Mouse (Mus musculus) midbrain, embryonic 15.5 days (tissue): Measurements from ENCODE around the gene Ephb1. TPM values are rescaled to one million over a fixed set of nuclear protein-coding genes. Genes with fewer than 3 reads are reported as not detected.

ENCODE experiments used
- ATAC-seq: fragments of 200-750 bp; cut with Nextera tagmentation; replicated peaks from 2 replicates; pipeline ENCODE4 v1.8.0; 2017; ENCODE audit warnings: moderate TSS enrichment
- H3K27ac ChIP-seq: fragments of 300-500 bp; sonication (generic); 2 replicates; pipeline ENCODE4 v1.5.1; 2015; ENCODE audit warnings: mild to moderate bottlenecking, inconsistent platforms
- H3K27me3 ChIP-seq: fragments of 300-500 bp; sonication (generic); replicated peaks from 2 replicates; pipeline ENCODE4 v1.6.1; 2015; ENCODE audit warnings: inconsistent platforms
- H3K36me3 ChIP-seq: fragments of 300-500 bp; sonication (generic); replicated peaks from 2 replicates; pipeline ENCODE4 v1.6.1; 2015; ENCODE audit warnings: inconsistent platforms
- H3K4me1 ChIP-seq: fragments of 300-500 bp; sonication (generic); 2 replicates; pipeline ENCODE4 v1.6.1; 2015; ENCODE audit warnings: inconsistent platforms
- H3K4me2 ChIP-seq: fragments of 300-500 bp; sonication (generic); 2 replicates; pipeline ENCODE4 v1.6.1; 2015; ENCODE audit warnings: inconsistent platforms, mild to moderate bottlenecking, moderate library complexity
- H3K4me3 ChIP-seq: fragments of 300-500 bp; sonication (generic); 2 replicates; pipeline ENCODE4 v1.5.1; 2015; ENCODE audit warnings: mild to moderate bottlenecking, inconsistent platforms
- H3K9ac ChIP-seq: fragments of 300-500 bp; sonication (generic); 2 replicates; pipeline ENCODE4 v1.6.1; 2015; ENCODE audit warnings: mild to moderate bottlenecking, inconsistent platforms
- H3K9me3 ChIP-seq: fragments of 300-500 bp; sonication (generic); 2 replicates; pipeline ENCODE4 v1.6.1; 2016; ENCODE audit warnings: inconsistent platforms
- WGBS: fragments of 180-500 bp; shearing (Covaris S2); methylation state at CpG from one replicate; pipeline ENCODE4 v1.1.7; 2015; ENCODE audit warnings: mixed read lengths; 5-methylcytosine and 5-hydroxymethylcytosine counted together
- polyA plus RNA-seq: library from polyadenylated mRNA; unstranded; fragments of >200 nt; fragmentation: Nextera tagmentation; extraction: Ambion mirVana; gene quantifications from 2 replicates; pipeline ENCODE4 v1.2.1, GENCODE M21; 2015

Gene Ephb1
- polyA plus RNA-seq, 1 experiment from 2014 or later, result 90.2 TPM

- Histone ChIP-seq H3K9me3 (no peaks in the 10 kb centered on the region), H3K4me1 (peaks cover 20% of the 10 kb centered on the region), H3K36me3 (no peaks in the 10 kb centered on the region), H3K27me3 (no peaks in the 10 kb centered on the region; the same call in 1 of the 2 replicates), H3K4me2 (no peak overlapping the region), H3K27ac (no peak overlapping the region), H3K4me3 (no peak overlapping the region), H3K9ac (no peak overlapping the region)
- 95% methylated on average over 5 of the region's 5 CpGs for WGBS
- ATAC-seq, result no peak
Measured at GRCm38 (mm10) chr9:102256407-102256806, 98.1 kb downstream of the Ephb1 start.

GRCm38 (mm10) chr9:102255803-102256202 lies 98.7 kb downstream of the Ephb1 start:
- ATAC-seq, result no peak
- H3K4me3 ChIP-seq, result no peak overlapping the region
- no peak overlapping the region for H3K9ac ChIP-seq
- no peak overlapping the region for H3K4me2 ChIP-seq
- no peaks in the 10 kb centered on the region for H3K9me3 ChIP-seq
- H3K27me3 ChIP-seq, result no peaks in the 10 kb centered on the region; the same call in 1 of the 2 replicates
- H3K4me1 ChIP-seq, result peaks cover 14% of the 10 kb centered on the region; the same call in 1 of the 2 replicates
- H3K36me3 ChIP-seq, result no peaks in the 10 kb centered on the region
- 85% methylated on average over 6 of the region's 6 CpGs for WGBS
- no peak overlapping the region for H3K27ac ChIP-seq

GRCm38 (mm10) chr9:102249124-102249816 lies 105.2 kb downstream of the Ephb1 start:
- Histone ChIP-seq H3K9ac (no peak overlapping the region), H3K36me3 (no peaks in the 10 kb centered on the region), H3K27ac (peak overlapping the region; percentile 37), H3K4me1 (peaks cover 34% of the 10 kb centered on the region), H3K27me3 (no peaks in the 10 kb centered on the region; the same call in 1 of the 2 replicates), H3K4me2 (no peak overlapping the region), H3K4me3 (no peak overlapping the region), H3K9me3 (no peaks in the 10 kb centered on the region)
- ATAC-seq, result no peak
- WGBS, result 13% methylated on average over 9 of the region's 9 CpGs

GRCm38 (mm10) chr9:102245551-102245950 lies 108.9 kb downstream of the Ephb1 start:
- WGBS, result 58% methylated on average over 7 of the region's 7 CpGs
- Histone ChIP-seq H3K9ac (no peak overlapping the region), H3K4me2 (no peak overlapping the region)

GRCm38 (mm10) chr9:102243296-102243695 lies 111.2 kb downstream of the Ephb1 start:
- H3K27ac ChIP-seq, result peak overlapping the region; percentile 41
- peak; percentile 85 for ATAC-seq
- peaks cover 44% of the 10 kb centered on the region for H3K4me1 ChIP-seq

More at GRCm38 (mm10) chr9:102245551-102245950, 108.9 kb downstream of the Ephb1 start:
- Histone ChIP-seq H3K27ac (0 out of 2 replicates have a peak overlapping the region, but pooled peaks have one; percentile 4), H3K4me3 (no peak overlapping the region), H3K4me1 (peaks cover 57% of the 10 kb centered on the region), H3K9me3 (no peaks in the 10 kb centered on the region), H3K27me3 (no peaks in the 10 kb centered on the region), H3K36me3 (no peaks in the 10 kb centered on the region)
- ATAC-seq, result no peak

GRCm38 (mm10) chr9:102241546-102241945 lies 112.9 kb downstream of the Ephb1 start:
- no peaks in the 10 kb centered on the region for H3K27me3 ChIP-seq
- no peak overlapping the region for H3K4me2 ChIP-seq
- no peaks in the 10 kb centered on the region for H3K9me3 ChIP-seq
- no peak overlapping the region for H3K27ac ChIP-seq
- ATAC-seq, result no peak
- peaks cover 36% of the 10 kb centered on the region for H3K4me1 ChIP-seq
- no peak overlapping the region for H3K9ac ChIP-seq
- H3K4me3 ChIP-seq, result no peak overlapping the region
- H3K36me3 ChIP-seq, result no peaks in the 10 kb centered on the region
- 73% methylated on average over 2 of the region's 2 CpGs for WGBS

More at GRCm38 (mm10) chr9:102243296-102243695, 111.2 kb downstream of the Ephb1 start:
- Histone ChIP-seq H3K4me2 (peak overlapping the region; percentile 0; the same call in 1 of the 2 replicates), H3K36me3 (no peaks in the 10 kb centered on the region), H3K4me3 (no peak overlapping the region), H3K9me3 (no peaks in the 10 kb centered on the region), H3K27me3 (no peaks in the 10 kb centered on the region), H3K9ac (no peak overlapping the region)
- WGBS, result 10% methylated on average over 7 of the region's 7 CpGs

- Histone ChIP-seq H3K9ac (no peak overlapping the region), H3K4me3 (no peak overlapping the region), H3K27me3 (no peaks in the 10 kb centered on the region), H3K27ac (no peak overlapping the region), H3K4me2 (no peak overlapping the region), H3K9me3 (no peaks in the 10 kb centered on the region), H3K4me1 (peaks cover 34% of the 10 kb centered on the region), H3K36me3 (no peaks in the 10 kb centered on the region)
- no peak for ATAC-seq
- 80% methylated on average over 4 of the region's 4 CpGs for WGBS
Measured at GRCm38 (mm10) chr9:102240215-102240614, 114.3 kb downstream of the Ephb1 start.

GRCm38 (mm10) chr9:102235444-102235951 lies 119.0 kb downstream of the Ephb1 start:
- ATAC-seq, result peak; percentile 31; the same call in 1 of the 2 replicates
- Histone ChIP-seq H3K27ac (no peak overlapping the region), H3K36me3 (no peaks in the 10 kb centered on the region), H3K4me3 (no peak overlapping the region), H3K4me2 (no peak overlapping the region), H3K9me3 (no peaks in the 10 kb centered on the region), H3K27me3 (no peaks in the 10 kb centered on the region), H3K4me1 (peaks cover 29% of the 10 kb centered on the region), H3K9ac (no peak overlapping the region)
- 31% methylated on average over 4 of the region's 4 CpGs for WGBS

- Histone ChIP-seq H3K27ac (no peak overlapping the region), H3K9ac (no peak overlapping the region), H3K4me1 (peaks cover 27% of the 10 kb centered on the region), H3K4me2 (no peak overlapping the region), H3K36me3 (no peaks in the 10 kb centered on the region), H3K27me3 (no peaks in the 10 kb centered on the region), H3K4me3 (no peak overlapping the region), H3K9me3 (no peaks in the 10 kb centered on the region)
- peak; percentile 32; the same call in 1 of the 2 replicates for ATAC-seq
- 49% methylated on average over 6 of the region's 6 CpGs for WGBS
Measured at GRCm38 (mm10) chr9:102231248-102231647, 123.2 kb downstream of the Ephb1 start.

- H3K36me3 ChIP-seq, result no peaks in the 10 kb centered on the region; the same call in 1 of the 2 replicates
- peaks cover 38% of the 10 kb centered on the region for H3K4me1 ChIP-seq
- H3K4me2 ChIP-seq, result no peak overlapping the region
- H3K9me3 ChIP-seq, result no peaks in the 10 kb centered on the region
- H3K9ac ChIP-seq, result no peak overlapping the region
- 0 out of 2 replicates have a peak overlapping the region, but pooled peaks have one; percentile 3 for H3K27ac ChIP-seq
- no peak overlapping the region for H3K4me3 ChIP-seq
- H3K27me3 ChIP-seq, result no peaks in the 10 kb centered on the region
- 54% methylated on average over 7 of the region's 7 CpGs for WGBS
- ATAC-seq, result 0 out of 2 replicates have a peak, but pooled peaks have one; percentile 25
Measured at GRCm38 (mm10) chr9:102216746-102217566, 137.5 kb downstream of the Ephb1 start.

GRCm38 (mm10) chr9:102212036-102212383 lies 142.5 kb downstream of the Ephb1 start:
- H3K9me3 ChIP-seq, result no peaks in the 10 kb centered on the region
- peaks cover 50% of the 10 kb centered on the region for H3K4me1 ChIP-seq
- no peak overlapping the region for H3K4me2 ChIP-seq
- H3K4me3 ChIP-seq, result no peak overlapping the region
- H3K36me3 ChIP-seq, result no peaks in the 10 kb centered on the region
- ATAC-seq, result no peak
- 0% methylated on average over 1 of the region's 1 CpGs for WGBS
- H3K9ac ChIP-seq, result no peak overlapping the region
- no peaks in the 10 kb centered on the region for H3K27me3 ChIP-seq
- peak overlapping the region; percentile 71 for H3K27ac ChIP-seq
